Mouse (Mus musculus): ENCODE measurements around the gene P2ry2.

DNA sequence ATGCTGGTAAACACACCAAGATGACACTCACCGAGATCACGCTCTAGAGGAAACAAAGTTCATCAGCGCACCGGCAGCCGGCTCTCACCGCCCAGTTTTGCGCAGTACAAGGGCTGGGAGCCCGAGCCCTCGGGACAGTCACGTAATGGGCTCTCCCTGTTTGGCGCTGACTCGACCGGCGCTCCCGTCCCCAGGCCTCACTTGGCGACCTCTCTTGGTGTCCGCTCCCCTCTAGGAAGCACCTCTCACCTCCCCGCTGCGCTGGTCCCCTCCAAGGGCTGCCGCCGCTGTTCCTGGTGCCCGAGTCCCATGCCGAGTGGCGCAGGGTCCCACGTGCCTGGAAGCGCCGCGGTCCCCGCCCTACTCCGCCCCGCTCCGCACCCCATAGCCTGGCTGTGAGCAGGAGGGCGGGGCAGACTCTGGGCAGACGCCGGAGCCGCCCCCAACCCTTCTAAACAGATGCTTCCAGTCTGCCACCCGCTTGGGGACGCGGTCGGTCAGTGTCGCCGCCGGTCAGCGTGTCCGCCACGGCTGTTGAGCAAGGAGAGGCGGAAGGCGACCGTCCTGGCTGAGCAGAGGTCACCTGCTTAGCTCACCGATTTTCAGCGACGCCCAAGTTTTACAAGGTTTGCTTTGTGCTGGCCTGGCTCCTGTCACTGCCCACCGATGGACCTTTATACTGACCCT, 842 bp downstream of the P2ry2 start:
- TF ChIP-seq ZC3H11A (IDR thresholded peaks at IDR 0.05; ENCODE audit: borderline replicate concordance, low read depth, low read length) (no peak), MAFK (IDR thresholded peaks at IDR 0.05; ENCODE audit: insufficient read depth, low read depth, low read length) (no peak), HCFC1 (IDR thresholded peaks at IDR 0.05; ENCODE audit: borderline replicate concordance, insufficient read depth, low read length) (no peak), CHD2 (IDR thresholded peaks at IDR 0.05; ENCODE audit: low read depth, low read length) (no peak)

All from ES-E14 (cell line).